Mouse (Mus musculus): Measurements from ENCODE around the gene Rhbdf2.

GRCm38 (mm10) chr11:116548780-116549179, 78.0 kb downstream of the Rhbdf2 start:
- TF ChIP-seq EP300 (IDR thresholded peaks at IDR 0.05; ENCODE audit: low read depth) (no peak), CTCF (IDR thresholded peaks at IDR 0.05; ENCODE audit: low read depth) (no peak)
